Mouse (Mus musculus): ENCODE results near the gene Vps29.

The Vps29 gene

DNA sequence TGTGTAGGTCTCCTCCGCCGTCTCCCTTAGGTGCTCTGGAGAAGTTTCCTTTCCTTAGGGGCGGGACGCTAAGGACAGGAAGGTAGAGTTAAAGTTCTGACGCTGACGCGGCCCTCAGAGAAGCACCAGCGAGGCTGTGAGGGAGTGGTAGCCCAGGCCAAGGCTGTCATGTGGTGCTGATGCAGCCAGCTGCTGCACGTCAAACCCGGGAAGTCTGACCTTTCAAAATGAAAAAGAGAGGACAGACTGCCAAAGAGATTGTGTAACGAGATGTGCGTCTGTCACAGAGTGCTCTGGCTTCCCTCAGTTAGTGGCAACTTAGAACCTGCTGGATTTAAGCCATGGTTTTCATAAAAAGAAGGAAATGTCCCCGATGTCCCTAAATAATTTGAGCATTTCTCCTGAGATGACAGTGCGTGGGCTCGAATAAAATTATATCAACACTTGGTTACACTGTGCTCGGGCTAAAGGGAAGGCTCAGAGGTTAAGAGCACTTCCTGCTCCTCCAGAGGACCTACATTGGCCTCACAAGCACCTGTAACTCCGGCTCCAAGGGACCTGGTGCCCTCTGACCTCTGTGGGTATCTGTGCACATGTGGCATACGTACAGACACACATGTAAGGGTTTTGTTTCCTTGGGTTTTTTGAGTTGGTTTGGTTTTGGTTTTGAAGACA lies 46.6 kb downstream of the Vps29 start:
- no peak for DNase-seq

DNA sequence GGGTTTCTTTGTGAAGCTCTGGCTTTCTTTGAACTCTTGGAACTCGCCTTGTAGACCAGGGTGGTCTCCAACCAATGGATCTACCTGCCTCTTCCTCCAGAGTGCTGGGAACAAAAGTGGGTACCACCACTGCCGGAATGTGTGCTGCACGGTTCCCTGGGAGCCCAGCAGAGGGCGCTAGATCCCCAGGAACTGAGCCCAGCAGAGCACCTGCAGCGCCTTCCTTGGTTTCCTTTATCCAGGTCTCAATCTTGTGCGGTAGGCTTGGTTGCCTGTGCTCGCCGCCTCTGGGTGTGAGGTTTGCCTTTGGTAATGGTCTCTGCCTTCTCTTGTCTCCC lies 47.1 kb downstream of the Vps29 start:
- DNase-seq: peak; percentile 85

DNA sequence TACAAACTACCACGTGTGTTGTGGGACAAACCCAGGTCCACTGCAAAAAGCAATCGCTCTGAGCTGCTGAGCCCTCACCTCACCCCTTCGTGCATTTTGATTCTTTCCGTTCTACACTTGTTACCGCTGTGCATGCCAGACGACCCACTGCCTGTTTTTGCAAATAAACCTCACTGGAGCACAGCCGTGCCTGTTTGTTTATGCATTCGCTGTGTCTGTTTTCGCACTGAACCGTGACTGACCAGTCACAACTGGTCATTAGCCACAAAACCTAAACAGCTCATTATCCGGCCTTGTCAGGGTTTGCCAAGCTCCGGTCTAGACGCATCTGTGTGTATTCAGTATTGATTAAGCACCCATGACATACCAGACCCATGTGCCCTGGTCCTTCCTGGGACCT lies 48.0 kb downstream of the Vps29 start:
- no peak for DNase-seq

DNA sequence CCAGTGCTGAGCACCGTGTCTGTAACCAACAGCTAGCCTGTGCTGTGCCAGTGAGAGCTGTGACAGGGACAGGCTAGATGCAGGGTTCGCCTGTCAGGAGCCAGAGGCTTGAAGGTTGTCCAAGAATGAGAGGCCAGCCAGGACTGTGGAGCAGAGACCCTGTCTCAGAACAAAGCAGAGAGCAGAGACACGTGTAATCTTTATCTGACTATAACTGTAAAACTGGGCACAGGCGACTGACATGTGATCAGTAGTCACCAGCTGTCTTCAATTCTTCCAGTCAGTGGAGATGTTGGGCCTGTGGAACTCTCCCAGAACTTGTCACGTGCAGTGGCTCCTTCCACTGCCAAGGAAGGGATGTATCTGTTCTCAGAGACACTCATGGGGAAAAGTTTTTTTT lies 48.6 kb downstream of the Vps29 start:
- DNase-seq: no peak

DNA sequence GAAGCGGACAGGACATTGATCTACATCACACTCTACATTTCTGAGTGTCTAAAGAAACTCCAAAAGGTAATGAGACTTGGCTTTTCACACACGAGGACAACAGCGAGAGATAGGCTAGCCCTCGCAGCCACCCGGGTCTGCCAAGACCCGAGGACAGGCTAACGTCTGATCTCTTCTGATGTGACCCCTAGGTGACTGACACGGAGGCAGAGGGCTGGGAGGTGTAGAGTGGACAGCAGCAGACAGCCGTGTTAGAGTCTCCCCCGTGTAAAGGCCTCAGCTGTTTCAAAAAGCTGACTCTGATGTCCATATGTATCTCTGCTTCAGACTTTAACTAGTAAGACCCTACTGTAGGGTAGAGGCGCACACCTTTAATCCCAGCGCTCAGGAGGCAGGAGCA lies 49.2 kb downstream of the Vps29 start:
- DNase-seq: no peak

DNA sequence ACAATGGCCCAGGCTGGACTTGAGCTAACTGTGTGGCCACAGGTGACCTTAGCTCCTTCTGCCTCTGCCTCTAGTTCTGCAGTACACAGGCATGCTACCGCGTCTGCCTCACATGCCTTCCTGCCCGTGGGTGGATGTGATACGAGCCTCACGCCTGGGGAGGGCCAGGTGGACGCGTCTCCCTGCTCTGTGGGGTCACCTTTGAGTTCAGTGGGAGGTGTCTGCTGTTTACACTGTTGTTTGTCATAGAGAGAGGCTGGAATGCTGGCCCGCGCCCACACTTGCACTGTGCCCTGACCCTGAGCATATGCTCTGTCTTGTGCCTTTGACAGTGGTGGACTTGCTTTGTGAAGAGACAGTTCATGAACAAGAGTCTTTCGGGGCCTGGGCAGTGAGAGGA lies 51.4 kb downstream of the Vps29 start:
- no peak for DNase-seq

DNA sequence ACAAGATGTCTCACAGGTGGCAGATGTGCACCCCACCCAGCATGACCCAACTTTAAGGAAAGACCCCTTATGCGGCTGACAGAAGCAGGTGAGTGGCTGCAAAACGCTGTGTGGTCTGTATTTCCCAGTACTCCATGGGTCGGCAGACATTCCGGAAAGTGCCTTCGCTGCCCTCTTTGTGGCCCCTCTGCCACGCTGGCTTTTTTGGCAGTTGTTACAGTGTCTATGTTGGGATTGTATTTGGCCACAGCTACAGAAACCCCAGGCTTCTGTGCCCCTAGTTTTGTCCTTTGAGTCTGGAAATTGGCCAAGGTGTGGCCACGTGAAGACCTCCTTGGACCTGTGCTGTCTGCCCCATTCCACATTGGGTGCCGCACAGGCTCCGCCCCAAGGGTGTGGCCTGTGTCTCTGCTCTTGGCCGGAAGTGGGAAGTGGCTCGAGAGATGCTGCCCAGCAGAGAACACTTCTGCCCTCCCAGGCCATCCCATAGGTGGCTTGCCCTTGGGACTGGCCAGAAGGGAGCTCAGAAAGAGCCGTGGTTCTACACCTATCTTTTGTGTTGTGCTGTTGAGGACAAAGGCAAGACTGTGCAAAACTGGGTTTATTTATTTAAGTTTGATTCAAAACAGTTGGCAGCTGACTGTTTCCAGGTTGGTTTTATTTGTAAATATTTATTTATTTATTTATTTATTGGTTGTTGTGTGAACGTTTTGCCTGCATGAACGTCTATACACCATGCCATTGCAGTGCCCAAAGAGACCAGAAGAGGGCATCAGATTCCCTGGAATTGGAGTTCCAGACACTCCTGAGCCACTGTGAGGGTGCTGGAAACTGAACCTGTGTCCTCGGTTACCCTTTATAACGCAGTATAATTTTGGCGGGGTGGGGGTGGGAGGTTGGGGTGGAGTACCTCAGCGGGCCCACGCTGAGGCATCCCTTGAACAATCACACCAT lies 55.8 kb downstream of the Vps29 start:
- no peak for DNase-seq

DNA sequence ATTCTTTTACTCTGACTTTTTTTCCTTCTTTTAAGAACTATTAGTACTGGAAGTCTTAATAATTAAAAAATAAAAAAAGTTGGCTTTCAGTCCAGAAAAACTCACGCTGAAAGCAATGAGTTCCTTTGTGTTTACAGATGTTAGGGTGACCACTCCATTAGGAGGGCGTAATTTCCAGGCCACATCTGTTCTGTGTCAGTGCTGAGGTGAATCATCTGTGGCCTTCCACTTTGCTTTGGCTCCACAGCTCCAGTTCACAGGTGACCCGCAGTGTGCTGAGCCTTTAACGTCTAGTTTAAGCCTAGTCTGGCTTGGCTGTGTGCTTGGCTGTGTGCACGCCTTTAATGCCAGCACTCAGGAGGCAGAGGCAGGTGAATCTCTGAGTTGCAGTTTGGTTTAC lies 57.7 kb downstream of the Vps29 start:
- no peak for DNase-seq

DNA sequence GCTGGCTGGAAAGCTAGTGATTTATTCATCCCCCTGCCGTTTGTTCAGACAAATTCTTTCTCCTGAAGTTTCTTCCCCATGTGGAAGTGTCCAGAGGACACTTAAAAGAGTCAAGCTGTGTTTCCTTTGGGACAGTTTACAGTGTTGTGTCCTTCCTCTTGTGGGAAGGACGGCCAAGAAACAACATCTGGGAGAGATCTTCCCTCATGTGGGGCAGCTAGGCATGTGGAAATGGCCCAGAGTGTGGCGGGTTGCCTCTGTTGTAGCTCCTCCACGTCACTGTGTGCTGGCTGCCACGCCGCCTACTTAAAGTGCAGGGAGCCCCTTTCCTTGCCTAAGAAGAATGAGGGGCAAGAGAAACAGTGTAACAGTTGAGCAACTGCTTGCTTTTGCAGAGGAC lies 58.7 kb downstream of the Vps29 start:
- no peak for DNase-seq

DNA sequence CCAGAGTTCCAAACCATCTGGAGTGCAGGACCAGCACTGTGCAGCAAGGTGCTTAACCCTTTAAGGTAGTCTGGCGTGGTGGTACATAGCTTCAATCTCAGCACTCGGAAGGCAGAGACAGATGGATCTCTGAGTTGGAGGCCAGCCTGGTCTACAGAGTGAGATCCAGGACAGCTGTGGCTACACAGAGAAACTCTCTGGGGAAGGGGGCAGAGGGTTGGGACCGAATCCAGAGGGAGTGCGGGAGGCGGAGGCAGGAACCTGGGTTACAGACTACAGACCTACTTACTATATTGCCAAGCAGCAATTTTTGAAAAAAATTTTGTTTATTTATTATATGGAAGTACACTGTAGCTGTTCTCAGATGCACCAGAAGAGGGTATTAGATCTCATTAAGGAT lies 60.2 kb downstream of the Vps29 start:
- no peak for DNase-seq
